Mouse (Mus musculus) embryonic facial prominence, embryonic 13.5 days (tissue): ENCODE measurements around the gene E2f4. TPM values are rescaled to one million over a fixed set of nuclear protein-coding genes. Genes with fewer than 3 reads are reported as not detected.

Experiments used
- ATAC-seq: fragments of 200-750 bp; cut with Nextera tagmentation; 2 replicates; pipeline ENCODE4 v1.8.0; 2017; ENCODE audit warnings: low read depth; ENCODE audit not compliant: insufficient number of reproducible peaks, insufficient read depth, low FRiP score, low TSS enrichment
- H3K27ac ChIP-seq: fragments of 300-500 bp; sonication (generic); 2 replicates; pipeline ENCODE4 v1.5.1; 2015; ENCODE audit warnings: moderate library complexity, mild to moderate bottlenecking, inconsistent platforms
- H3K27me3 ChIP-seq: fragments of 300-500 bp; sonication (generic); 2 replicates; pipeline ENCODE4 v1.6.1; 2015; ENCODE audit warnings: mild to moderate bottlenecking, inconsistent platforms
- H3K36me3 ChIP-seq: fragments of 300-500 bp; sonication (generic); 2 replicates; pipeline ENCODE4 v1.6.1; 2015; ENCODE audit warnings: mild to moderate bottlenecking, inconsistent platforms
- H3K4me1 ChIP-seq: fragments of 300-500 bp; sonication (generic); 2 replicates; pipeline ENCODE4 v1.6.1; 2015; ENCODE audit warnings: inconsistent platforms
- H3K4me2 ChIP-seq: fragments of 300-500 bp; sonication (generic); 2 replicates; pipeline ENCODE4 v1.6.1; 2015; ENCODE audit warnings: moderate library complexity, mild to moderate bottlenecking, inconsistent platforms
- H3K4me3 ChIP-seq: fragments of 300-500 bp; sonication (generic); 2 replicates; pipeline ENCODE4 v1.5.1; 2015; ENCODE audit warnings: mild to moderate bottlenecking, inconsistent platforms
- H3K9ac ChIP-seq: fragments of 300-500 bp; sonication (generic); 2 replicates; pipeline ENCODE4 v1.6.1; 2015; ENCODE audit warnings: mild to moderate bottlenecking, inconsistent platforms
- H3K9me3 ChIP-seq: fragments of 300-500 bp; sonication (generic); 2 replicates; pipeline ENCODE4 v1.6.1; 2016; ENCODE audit warnings: inconsistent platforms
- WGBS: fragments of 180-500 bp; shearing (Covaris S2); methylation state at CpG from one replicate; pipeline ENCODE4 v1.1.7; 2015; ENCODE audit warnings: mixed read lengths; 5-methylcytosine and 5-hydroxymethylcytosine counted together
- polyA plus RNA-seq: library from polyadenylated mRNA; unstranded; fragments of >200 nt; fragmentation: Nextera tagmentation; extraction: Ambion mirVana; gene quantifications from 2 replicates; pipeline ENCODE4 v1.2.1, GENCODE M21; 2015

The E2f4 gene
- polyA plus RNA-seq, 1 experiment from 2014 or later, result 81.7 TPM

DNA sequence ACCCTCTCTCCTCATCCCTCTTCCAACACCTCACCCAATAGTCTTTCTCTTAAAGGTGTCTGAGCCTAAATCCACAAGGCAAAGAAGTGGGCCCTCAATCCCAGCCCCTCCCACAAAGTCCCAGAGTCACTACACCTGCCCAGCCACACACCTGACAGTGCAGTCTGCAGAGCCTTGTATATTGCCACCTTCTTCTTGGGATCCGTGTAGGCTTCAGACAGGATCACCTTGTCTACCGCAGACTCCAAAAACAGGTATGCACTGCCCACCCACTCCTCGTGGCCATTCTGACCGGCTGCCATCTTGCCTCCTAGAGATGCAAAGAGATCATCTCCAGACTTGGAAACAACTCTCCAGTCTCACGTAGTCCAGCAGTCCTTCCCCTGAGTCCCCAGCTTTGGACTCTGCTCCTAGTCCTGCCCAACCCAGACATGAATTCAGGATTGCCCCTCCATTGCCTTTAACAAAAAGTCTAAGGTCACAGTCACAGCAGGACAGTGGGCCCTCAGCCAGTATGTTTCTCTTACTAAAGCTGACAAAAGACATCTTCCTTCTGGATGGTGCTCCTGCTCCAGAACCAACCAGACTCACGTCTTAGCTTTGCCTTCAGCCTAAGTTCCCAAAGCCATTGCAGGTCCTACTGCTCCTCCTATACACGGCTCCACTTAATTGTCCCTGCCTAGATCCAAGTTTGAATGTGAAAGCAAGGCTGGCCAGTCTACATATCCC is 36.9 kb upstream of the E2f4 start:
- Histone ChIP-seq H3K27ac (no peak overlapping the region), H3K4me2 (peak overlapping the region; percentile 68; the same call in 1 of the 2 replicates), H3K27me3 (peaks cover 87% of the 10 kb centered on the region), H3K4me3 (no peak overlapping the region), H3K4me1 (peaks cover 28% of the 10 kb centered on the region), H3K9me3 (no peaks in the 10 kb centered on the region), H3K36me3 (no peaks in the 10 kb centered on the region), H3K9ac (no peak overlapping the region)
- WGBS, result 63% methylated on average over 7 of the region's 7 CpGs
- no peak for ATAC-seq

- Histone ChIP-seq H3K4me3 (no peak overlapping the region), H3K4me2 (no peak overlapping the region), H3K9me3 (no peaks in the 10 kb centered on the region), H3K27me3 (peaks cover 87% of the 10 kb centered on the region), H3K9ac (no peak overlapping the region), H3K27ac (no peak overlapping the region), H3K4me1 (peaks cover 25% of the 10 kb centered on the region), H3K36me3 (no peaks in the 10 kb centered on the region)
- ATAC-seq, result no peak
- whole genome bisulfite sequencing, result 83% methylated on average over 12 of the region's 12 CpGs
Measured at GRCm38 (mm10) chr8:105261326-105261980, 36.0 kb upstream of the E2f4 start.

DNA sequence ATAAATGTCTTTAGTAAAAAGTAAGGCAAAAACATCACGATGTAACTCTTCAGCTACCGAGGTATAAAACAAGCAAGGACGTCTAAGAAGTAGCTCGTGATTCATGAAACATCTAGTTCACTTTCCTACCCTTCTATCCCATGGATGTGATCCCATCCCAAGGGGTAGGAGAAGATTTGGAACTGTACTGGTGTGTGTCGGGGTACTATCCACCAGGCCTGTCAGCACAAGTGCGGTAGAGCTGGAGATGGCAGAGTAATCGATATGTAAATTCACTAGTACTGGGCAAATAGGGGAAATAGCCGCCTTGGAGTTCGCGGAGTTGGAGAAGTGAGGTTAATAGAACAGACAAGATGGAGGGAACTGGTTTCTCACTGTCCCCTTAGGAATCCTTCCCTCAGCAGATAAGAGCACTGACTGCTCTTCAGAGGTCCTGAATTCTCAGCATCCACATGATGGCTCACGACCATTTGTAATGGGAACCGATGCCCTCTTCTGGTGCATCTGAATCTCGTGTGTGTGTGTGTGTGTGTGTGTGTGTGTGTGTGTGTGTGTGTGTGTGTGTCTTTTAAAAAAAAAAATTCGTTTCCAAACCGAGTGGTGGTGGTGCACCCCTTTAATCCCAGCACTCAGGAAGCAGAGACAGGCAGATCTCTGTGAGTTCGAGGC is 34.1 kb upstream of the E2f4 start:
- WGBS, result 37% methylated on average over 15 of the region's 16 CpGs
- peaks cover 32% of the 10 kb centered on the region for H3K4me1 ChIP-seq
- H3K4me2 ChIP-seq, result peak overlapping the region; percentile 86
- H3K36me3 ChIP-seq, result no peaks in the 10 kb centered on the region
- no peak for ATAC-seq
- no peak overlapping the region for H3K9ac ChIP-seq
- H3K9me3 ChIP-seq, result no peaks in the 10 kb centered on the region
- peaks cover 89% of the 10 kb centered on the region for H3K27me3 ChIP-seq
- H3K27ac ChIP-seq, result no peak overlapping the region
- H3K4me3 ChIP-seq, result peak overlapping the region; percentile 69

- Histone ChIP-seq H3K4me2 (peak within 1 kb of the TSS; percentile 86), H3K4me3 (peak within 1 kb of the TSS; percentile 69), H3K36me3 (no peaks in the 10 kb centered on the region), H3K9ac (peak within 1 kb of the TSS; percentile 72), H3K4me1 (peaks cover 32% of the 10 kb centered on the region), H3K27ac (no peak within 1 kb of the TSS), H3K27me3 (peaks cover 89% of the 10 kb centered on the region), H3K9me3 (no peaks in the 10 kb centered on the region)
- peak; percentile 37; the same call in 1 of the 2 replicates for ATAC-seq
- WGBS, result under 1% methylated on average over 54 of the region's 54 CpGs
Measured at GRCm38 (mm10) chr8:105264024-105264982, 33.2 kb upstream of the E2f4 start, which contains the start of the genes Tradd and Fbxl8. TSS of gene Tradd (minus strand) at chr8:105264609. TSS of gene Fbxl8 (plus strand) at chr8:105264648.

GRCm38 (mm10) chr8:105265128-105265527 is 32.3 kb upstream of the E2f4 start:
- peaks cover 89% of the 10 kb centered on the region for H3K27me3 ChIP-seq
- H3K4me2 ChIP-seq, result peak overlapping the region; percentile 86
- 0 out of 2 replicates have a peak overlapping the region, but pooled peaks have one; percentile 7 for H3K9ac ChIP-seq
- H3K36me3 ChIP-seq, result no peaks in the 10 kb centered on the region
- no peak overlapping the region for H3K27ac ChIP-seq
- peaks cover 32% of the 10 kb centered on the region for H3K4me1 ChIP-seq
- no peak for ATAC-seq
- H3K9me3 ChIP-seq, result no peaks in the 10 kb centered on the region
- peak overlapping the region; percentile 69 for H3K4me3 ChIP-seq
- 17% methylated on average over 10 of the region's 10 CpGs for WGBS

DNA sequence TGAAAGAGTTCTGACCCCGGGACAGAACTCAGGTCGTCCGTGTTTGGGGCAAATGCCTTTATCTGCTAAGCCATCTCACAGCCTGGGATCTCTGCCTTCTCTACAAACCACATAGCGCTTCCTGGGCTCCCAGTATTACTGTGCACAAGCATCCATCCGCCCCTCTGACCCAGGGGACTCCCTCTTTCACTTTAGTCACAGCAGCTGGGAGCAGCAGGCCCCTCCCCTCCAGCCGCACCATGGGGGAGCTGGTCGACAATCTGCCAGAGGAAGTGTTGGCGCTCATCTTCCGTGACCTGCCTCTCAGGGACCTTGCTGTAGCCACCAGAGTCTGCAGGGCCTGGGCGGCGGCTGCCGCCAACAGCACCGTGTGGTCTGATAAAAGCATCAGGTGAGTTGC is 30.7 kb upstream of the E2f4 start:
- H3K4me1 ChIP-seq, result peaks cover 42% of the 10 kb centered on the region
- no peak for ATAC-seq
- WGBS, result 16% methylated on average over 13 of the region's 13 CpGs
- H3K36me3 ChIP-seq, result no peaks in the 10 kb centered on the region
- H3K9ac ChIP-seq, result no peak overlapping the region
- H3K27ac ChIP-seq, result no peak overlapping the region
- H3K9me3 ChIP-seq, result no peaks in the 10 kb centered on the region
- no peak overlapping the region for H3K4me2 ChIP-seq
- no peak overlapping the region for H3K4me3 ChIP-seq
- peaks cover 90% of the 10 kb centered on the region for H3K27me3 ChIP-seq

DNA sequence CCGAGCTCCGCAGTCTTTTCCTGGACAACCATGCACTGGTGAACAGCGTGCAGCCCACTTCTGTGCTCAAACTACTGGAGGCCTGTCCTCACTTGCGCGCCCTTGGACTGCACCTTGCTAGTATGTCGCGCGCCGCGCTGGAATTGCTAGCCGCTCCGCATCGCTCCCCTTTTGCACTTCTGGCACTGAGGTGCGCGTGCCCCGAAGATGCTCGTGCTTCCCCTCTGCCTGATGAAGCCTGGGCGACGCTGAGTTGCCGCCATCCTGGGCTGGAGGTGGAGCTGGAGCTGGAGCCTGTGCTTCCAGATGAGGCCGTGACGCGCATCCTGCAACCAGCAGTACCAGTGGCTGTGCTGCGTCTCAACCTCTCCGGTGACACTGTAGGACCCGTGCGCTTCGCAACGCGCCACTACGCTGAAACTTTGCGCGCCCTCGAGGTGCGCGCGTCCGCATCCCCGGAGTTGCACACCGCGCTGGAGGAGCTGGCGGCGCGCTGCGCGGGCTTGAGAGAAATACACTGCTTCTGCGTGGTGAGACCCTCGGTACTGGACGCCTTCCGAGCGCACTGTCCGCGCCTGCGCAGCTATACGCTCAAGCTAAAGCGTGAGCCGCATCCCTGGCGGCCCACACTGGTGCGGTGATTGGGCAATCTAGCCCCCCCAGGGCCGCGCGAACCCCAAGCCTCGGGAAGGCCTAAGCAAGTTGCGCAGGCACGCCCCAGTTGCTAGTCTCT is 29.0 kb upstream of the E2f4 start:
- peak overlapping the region; percentile 93 for H3K4me2 ChIP-seq
- 1% methylated on average over 65 of the region's 65 CpGs for WGBS
- peak; percentile 66 for ATAC-seq

DNA sequence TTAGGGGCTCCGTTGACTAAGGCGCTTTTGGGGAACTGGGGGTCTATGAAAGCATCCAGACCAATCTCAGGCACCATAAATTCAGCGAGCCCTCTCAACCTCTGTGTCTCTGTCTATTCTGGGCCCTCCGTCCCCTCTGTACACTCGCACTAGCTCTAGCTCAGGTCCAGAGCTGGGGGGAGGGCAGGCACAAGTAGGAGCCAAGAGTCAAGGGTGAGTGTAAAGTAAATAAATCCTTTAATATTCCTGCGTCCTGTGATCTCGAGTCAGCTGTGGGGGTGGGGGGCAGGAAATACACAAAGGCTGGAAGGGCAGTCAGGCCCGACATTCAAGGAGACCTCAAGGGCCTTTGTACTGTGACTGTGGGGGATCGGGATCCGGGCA is 28.4 kb upstream of the E2f4 start:
- Histone ChIP-seq H3K4me3 (peak overlapping the region; percentile 51), H3K4me2 (peak overlapping the region; percentile 93), H3K4me1 (peaks cover 45% of the 10 kb centered on the region), H3K27ac (no peak overlapping the region), H3K36me3 (no peaks in the 10 kb centered on the region), H3K9me3 (no peaks in the 10 kb centered on the region), H3K27me3 (peaks cover 95% of the 10 kb centered on the region), H3K9ac (peak overlapping the region; percentile 64)
- ATAC-seq, result no peak; the same call in 1 of the 2 replicates
- under 1% methylated on average over 10 of the region's 10 CpGs for WGBS

More for the DNA sequence above, 29.0 kb upstream of the E2f4 start:
- Histone ChIP-seq H3K36me3 (no peaks in the 10 kb centered on the region), H3K27ac (no peak overlapping the region), H3K4me3 (peak overlapping the region; percentile 51), H3K9me3 (no peaks in the 10 kb centered on the region), H3K9ac (peak overlapping the region; percentile 64), H3K27me3 (peaks cover 95% of the 10 kb centered on the region), H3K4me1 (peaks cover 45% of the 10 kb centered on the region)

- peaks cover 45% of the 10 kb centered on the region for H3K4me1 ChIP-seq
- H3K27ac ChIP-seq, result no peak within 1 kb of the TSS
- WGBS, result under 1% methylated on average over 42 of the region's 42 CpGs
- peak within 1 kb of the TSS; percentile 64 for H3K9ac ChIP-seq
- peak within 1 kb of the TSS; percentile 51 for H3K4me3 ChIP-seq
- no peak for ATAC-seq
- H3K36me3 ChIP-seq, result no peaks in the 10 kb centered on the region
- H3K4me2 ChIP-seq, result peak within 1 kb of the TSS; percentile 93
- no peaks in the 10 kb centered on the region for H3K9me3 ChIP-seq
- H3K27me3 ChIP-seq, result peaks cover 97% of the 10 kb centered on the region
Measured at GRCm38 (mm10) chr8:105269461-105269947, 28.0 kb upstream of the E2f4 start, which contains the start of gene Hsf4. TSS of gene Hsf4 (plus strand) at chr8:105269801.
